Mouse (Mus musculus): ENCODE data around the gene Rapgef5. TPM values are rescaled to one million over a fixed set of nuclear protein-coding genes. Genes with fewer than 3 reads are reported as not detected.

Gene Rapgef5
- total RNA-seq, 2 experiments from 2014 or later = 149 to 155 TPM

GRCm38 (mm10) chr12:117656935-117657334 lies 140.7 kb downstream of the Rapgef5 start:
- DNase-seq (ENCODE audit: low spot score in 2 of 2) = no peak
- intact Hi-C loops (cut with DNase I) = no loop called here

GRCm38 (mm10) chr12:117657766-117658165 lies 141.5 kb downstream of the Rapgef5 start:
- intact Hi-C loops (cut with DNase I) = no loop called here

GRCm38 (mm10) chr12:117658821-117659220 lies 142.5 kb downstream of the Rapgef5 start:
- intact Hi-C loops (cut with DNase I) = no loop called here
- no peak for DNase-seq (ENCODE audit: low spot score in 2 of 2)

More at GRCm38 (mm10) chr12:117657766-117658165, 141.5 kb downstream of the Rapgef5 start:
- no peak for DNase-seq (ENCODE audit: low spot score in 2 of 2)

GRCm38 (mm10) chr12:117660361-117660760 lies 144.1 kb downstream of the Rapgef5 start:
- intact Hi-C loops (cut with DNase I) = no loop called here
- no peak for DNase-seq (ENCODE audit: low spot score in 2 of 2)

GRCm38 (mm10) chr12:117661871-117662270 lies 145.6 kb downstream of the Rapgef5 start:
- intact Hi-C loops (cut with DNase I) = no loop called here
- peak in 1 of 2 experiments; percentile 72 for DNase-seq (ENCODE audit: low spot score in 2 of 2)

- intact Hi-C loops (cut with DNase I) = no loop called here
Observed at GRCm38 (mm10) chr12:117663637-117664036, 147.4 kb downstream of the Rapgef5 start.

GRCm38 (mm10) chr12:117664644-117665043 lies 148.4 kb downstream of the Rapgef5 start:
- intact Hi-C loops (cut with DNase I) = no loop called here
- peak; percentile 24 to 39 for DNase-seq (ENCODE audit: low spot score in 2 of 2)

More at GRCm38 (mm10) chr12:117663637-117664036, 147.4 kb downstream of the Rapgef5 start:
- DNase-seq (ENCODE audit: low spot score in 2 of 2) = no peak

GRCm38 (mm10) chr12:117666391-117666790 lies 150.1 kb downstream of the Rapgef5 start:
- peak in 1 of 2 experiments; percentile 50 for DNase-seq (ENCODE audit: low spot score in 2 of 2)
- intact Hi-C loops (cut with DNase I) = no loop called here

- intact Hi-C loops (cut with DNase I) = no loop called here
- DNase-seq (ENCODE audit: low spot score in 2 of 2) = peak; percentile 47 to 64
Observed at GRCm38 (mm10) chr12:117669610-117670400, 153.5 kb downstream of the Rapgef5 start.

GRCm38 (mm10) chr12:117673188-117673587 lies 156.9 kb downstream of the Rapgef5 start:
- intact Hi-C loops (cut with DNase I) = no loop called here
- DNase-seq (ENCODE audit: low spot score in 2 of 2) = no peak

- intact Hi-C loops (cut with DNase I) = no loop called here
- DNase-seq (ENCODE audit: low spot score in 2 of 2) = no peak
Observed at GRCm38 (mm10) chr12:117674511-117674910, 158.2 kb downstream of the Rapgef5 start.

- no peak for DNase-seq (ENCODE audit: low spot score in 2 of 2)
- intact Hi-C loops (cut with DNase I) = no loop called here
Observed at GRCm38 (mm10) chr12:117676265-117676664, 160.0 kb downstream of the Rapgef5 start.

GRCm38 (mm10) chr12:117678916-117679315 lies 162.6 kb downstream of the Rapgef5 start:
- no peak for DNase-seq (ENCODE audit: low spot score in 2 of 2)
- intact Hi-C loops (cut with DNase I) = no loop called here

GRCm38 (mm10) chr12:117679795-117680194 lies 163.5 kb downstream of the Rapgef5 start:
- no peak for DNase-seq (ENCODE audit: low spot score in 2 of 2)
- intact Hi-C loops (cut with DNase I) = no loop called here

- DNase-seq (ENCODE audit: low spot score in 2 of 2) = no peak
- intact Hi-C loops (cut with DNase I) = no loop called here
Observed at GRCm38 (mm10) chr12:117681273-117681672, 165.0 kb downstream of the Rapgef5 start.

- DNase-seq (ENCODE audit: low spot score in 2 of 2) = no peak
- intact Hi-C loops (cut with DNase I) = no loop called here
Observed at GRCm38 (mm10) chr12:117683377-117683776, 167.1 kb downstream of the Rapgef5 start.

- intact Hi-C loops (cut with DNase I) = no loop called here
- no peak for DNase-seq (ENCODE audit: low spot score in 2 of 2)
Observed at GRCm38 (mm10) chr12:117683984-117684383, 167.7 kb downstream of the Rapgef5 start.

GRCm38 (mm10) chr12:117684788-117685187 lies 168.5 kb downstream of the Rapgef5 start:
- no peak for DNase-seq (ENCODE audit: low spot score in 2 of 2)
- intact Hi-C loops (cut with DNase I) = no loop called here

GRCm38 (mm10) chr12:117685336-117685735 lies 169.1 kb downstream of the Rapgef5 start:
- intact Hi-C loops (cut with DNase I) = no loop called here
- DNase-seq (ENCODE audit: low spot score in 2 of 2) = no peak

GRCm38 (mm10) chr12:117686732-117687131 lies 170.5 kb downstream of the Rapgef5 start:
- DNase-seq (ENCODE audit: low spot score in 2 of 2) = no peak
- intact Hi-C loops (cut with DNase I) = no loop called here
